Mouse (Mus musculus): ENCODE data around the gene Resp18. TPM values are rescaled to one million over a fixed set of nuclear protein-coding genes. Genes with fewer than 3 reads are reported as not detected.
A peak's percentile ranks its signal among the peaks of the same experiment; 100 is the strongest.
"Not testable (repeated sequence)": the region's sequence is repeated elsewhere in the genome, so short reads cannot be mapped to it uniquely, and the experiment has no call there.

Resp18 gene
- polyA plus RNA-seq, 1 experiment from 2014 or later, result not detected

GRCm38 (mm10) chr1:75236117-75237050, 41.8 kb downstream of the Resp18 start, which contains the start of gene Dnajb2:
Gene Dnajb2, plus strand, starts transcription at chr1:75236406.
- CTCF ChIA-PET, result interaction anchor here (0.9 to 2.3 kb wide), 4 partner anchors 10 to 20 kb away, joined by 3 to 9 read pairs (median 6); no protein-coding TSS in a partner anchor
- POLR2A ChIA-PET, result interaction anchor here (1.1 to 2.9 kb wide), 6 partner anchors 10 to 26 kb away, joined by 3 to 13 read pairs (median 6); partner anchors contain the start of genes Glb1l, Stk16 and Tuba4a
- no peak for TF ChIP-seq CTCF (IDR thresholded peaks at IDR 0.05)
- H3K27me3 ChIP-seq, result no peaks in the 10 kb centered on the region
- no peak for DNase-seq (ENCODE audit: low read depth, low spot score)
- ATAC-seq, result peak; percentile 89
- in situ Hi-C loops (cut with MboI; ENCODE audit: low pct_unique_long_range_greater_than_20kb), result no loop called here

GRCm38 (mm10) chr1:75234606-75235005, 43.6 kb downstream of the Resp18 start:
- TF ChIP-seq CTCF (IDR thresholded peaks at IDR 0.05), result no peak
- in situ Hi-C loops (cut with MboI; ENCODE audit: low pct_unique_long_range_greater_than_20kb), result no loop called here
- DNase-seq (ENCODE audit: low read depth, low spot score) (no peak), ATAC-seq (peak; percentile 36)
- no peaks in the 10 kb centered on the region for H3K27me3 ChIP-seq
- POLR2A ChIA-PET, result interaction anchor here (1.5 to 2.9 kb wide), 2 partner anchors 9 to 20 kb away, joined by 3 to 8 read pairs; no protein-coding TSS in a partner anchor
- CTCF ChIA-PET, result interaction anchor here (0.6 to 2.3 kb wide), 5 partner anchors 9 to 18 kb away, joined by 3 to 9 read pairs (median 4); partner anchors contain the start of gene Tuba4a

GRCm38 (mm10) chr1:75232489-75232888, 45.7 kb downstream of the Resp18 start:
- ATAC-seq; DNase-seq (ENCODE audit: low read depth, low spot score); H3K27me3 ChIP-seq; in situ Hi-C loops (cut with MboI; ENCODE audit: low pct_unique_long_range_greater_than_20kb): not testable (repeated sequence)
- ChIA-PET CTCF (interaction anchor here (0.9 kb wide), 1 partner anchor 11 kb away, joined by 3 read pairs; no protein-coding TSS in a partner anchor), POLR2A (interaction anchor here (1.4 kb wide), 1 partner anchor 14 kb away, joined by 6 read pairs; no protein-coding TSS in a partner anchor)

- TF ChIP-seq CTCF (IDR thresholded peaks at IDR 0.05), result no peak
- no peak for DNase-seq (ENCODE audit: low read depth, low spot score)
- H3K27me3 ChIP-seq, result no peaks in the 10 kb centered on the region
- in situ Hi-C loops (cut with MboI; ENCODE audit: low pct_unique_long_range_greater_than_20kb), result no loop called here
- ChIA-PET CTCF (no interaction called here), POLR2A (interaction anchor here (1.4 kb wide), 1 partner anchor 13 kb away, joined by 6 read pairs; no protein-coding TSS in a partner anchor)
- ATAC-seq, result no peak
Observed at GRCm38 (mm10) chr1:75231664-75232152, 46.5 kb downstream of the Resp18 start, which contains the start of gene A630095N17Rik. Gene A630095N17Rik, minus strand, starts transcription at chr1:75232102.

- ChIA-PET CTCF (no interaction called here), POLR2A (interaction anchor here (0.8 to 1.4 kb wide), 2 partner anchors 11 to 12 kb away, joined by 3 to 6 read pairs; no protein-coding TSS in a partner anchor)
- DNase-seq (ENCODE audit: low read depth, low spot score) (no peak), ATAC-seq (no peak)
- H3K27me3 ChIP-seq, result no peaks in the 10 kb centered on the region
- no peak for TF ChIP-seq CTCF (IDR thresholded peaks at IDR 0.05)
- in situ Hi-C loops (cut with MboI; ENCODE audit: low pct_unique_long_range_greater_than_20kb), result no loop called here
Observed at GRCm38 (mm10) chr1:75231224-75231623, 47.0 kb downstream of the Resp18 start.

GRCm38 (mm10) chr1:75230335-75230994, 47.8 kb downstream of the Resp18 start:
- DNase-seq (ENCODE audit: low read depth, low spot score) (no peak), ATAC-seq (no peak)
- ChIA-PET POLR2A (interaction anchor here (0.8 kb wide), 1 partner anchor 10 kb away, joined by 3 read pairs; no protein-coding TSS in a partner anchor), CTCF (no interaction called here)
- no peaks in the 10 kb centered on the region for H3K27me3 ChIP-seq
- TF ChIP-seq CTCF (IDR thresholded peaks at IDR 0.05), result no peak
- in situ Hi-C loops (cut with MboI; ENCODE audit: low pct_unique_long_range_greater_than_20kb), result no loop called here

- TF ChIP-seq CTCF (IDR thresholded peaks at IDR 0.05), result no peak
- CTCF ChIA-PET, result interaction anchor here (2.1 kb wide), 1 partner anchor 22 kb away, joined by 7 read pairs; no protein-coding TSS in a partner anchor
- in situ Hi-C loops (cut with MboI; ENCODE audit: low pct_unique_long_range_greater_than_20kb), result no loop called here
- POLR2A ChIA-PET, result no interaction called here
- no peak for ATAC-seq
- no peak for DNase-seq (ENCODE audit: low read depth, low spot score)
- H3K27me3 ChIP-seq, result no peaks in the 10 kb centered on the region
Observed at GRCm38 (mm10) chr1:75229158-75229557, 49.1 kb downstream of the Resp18 start.

GRCm38 (mm10) chr1:75227653-75228052, 50.6 kb downstream of the Resp18 start:
- TF ChIP-seq CTCF (IDR thresholded peaks at IDR 0.05), result no peak
- ChIA-PET POLR2A (no interaction called here), CTCF (interaction anchor here (2.1 kb wide), 1 partner anchor 24 kb away, joined by 7 read pairs; no protein-coding TSS in a partner anchor)
- in situ Hi-C loops (cut with MboI; ENCODE audit: low pct_unique_long_range_greater_than_20kb), result no loop called here
- no peaks in the 10 kb centered on the region for H3K27me3 ChIP-seq
- DNase-seq (ENCODE audit: low read depth, low spot score) (no peak), ATAC-seq (no peak)

GRCm38 (mm10) chr1:75226138-75226537, 52.1 kb downstream of the Resp18 start:
- ATAC-seq (no peak), DNase-seq (ENCODE audit: low read depth, low spot score) (no peak)
- ChIA-PET CTCF (no interaction called here), POLR2A (interaction anchor here (0.9 kb wide), 1 partner anchor 8 kb away, joined by 3 read pairs; no protein-coding TSS in a partner anchor)
- no peak for TF ChIP-seq CTCF (IDR thresholded peaks at IDR 0.05)
- no peaks in the 10 kb centered on the region for H3K27me3 ChIP-seq
- in situ Hi-C loops (cut with MboI; ENCODE audit: low pct_unique_long_range_greater_than_20kb), result no loop called here

GRCm38 (mm10) chr1:75225473-75225872, 52.7 kb downstream of the Resp18 start:
- ATAC-seq, result no peak
- DNase-seq (ENCODE audit: low read depth, low spot score), result no peak
- in situ Hi-C loops (cut with MboI; ENCODE audit: low pct_unique_long_range_greater_than_20kb), result no loop called here
- no peak for TF ChIP-seq CTCF (IDR thresholded peaks at IDR 0.05)
- H3K27me3 ChIP-seq, result no peaks in the 10 kb centered on the region
- ChIA-PET POLR2A (interaction anchor here (0.9 kb wide), 1 partner anchor 9 kb away, joined by 3 read pairs; no protein-coding TSS in a partner anchor), CTCF (no interaction called here)

All from Patski (cell line).